In genomic region chr2:180828086-180828485, GRCm38 (mm10) we compare ENCODE assay signal across 25 mouse cellular contexts. TPM values are rescaled to one million over a fixed set of nuclear protein-coding genes. Genes with fewer than 3 reads are reported as not detected.
"Had no signal": no experiment of that assay in that cellular context is flagged by ENCODE, and none has a peak within 500 bp of the region (broad histone marks: within the 10 kb centered on the region; RNA-seq: fewer than 3 reads in every experiment).

No protein-coding gene starts in this region.

- H3K4me3 ChIP-seq: lung, embryonic 15.5 days; megakaryocyte, embryonic 14.5 days; midbrain, embryonic 13.5 days; midbrain, embryonic 15.5 days; neural tube, embryonic 12.5 days had no signal

- H3K27me3 ChIP-seq: midbrain, embryonic 13.5 days; midbrain, embryonic 15.5 days; neural tube, embryonic 12.5 days had no signal

- DNase-seq: liver, postnatal 0 days; lung, adult 2 months; lung, postnatal 14 days; lung, postnatal 36 days; retina, postnatal 1 day; right cerebral cortex, adult 18-20 months; right cerebral cortex, postnatal 25 days; right cerebral cortex, postnatal 4 days; spleen, adult 18-20 months; thymus, adult 18-20 months; thymus, postnatal 14 days; thymus, postnatal 36 days had no signal

- H3K4me1 ChIP-seq: lung, embryonic 15.5 days had no signal

- H3K27ac ChIP-seq: lung, embryonic 15.5 days; macrophage; midbrain, embryonic 13.5 days; midbrain, embryonic 15.5 days; neural tube, embryonic 12.5 days had no signal

- ATAC-seq: liver, postnatal 0 days; lung, postnatal 0 days; midbrain, embryonic 13.5 days; midbrain, embryonic 15.5 days had no signal

RNA-seq across cellular contexts. Expression of gene Bhlhe23, which starts 51.4 kb away (rescaled TPM):
- total RNA-seq: megakaryocyte progenitor cell, adult 5-6 weeks; monocyte, adult 5-6 weeks; neutrophil, adult 5-6 weeks had no signal
- polyA plus RNA-seq: liver, postnatal 0 days; lung, adult 2 months; lung, embryonic 15.5 days; lung, postnatal 0 days; macrophage; small intestine, adult 2 months; stomach, embryonic 14.5 days; stomach, embryonic 16.5 days had no signal
